Mouse (Mus musculus): ENCODE data around the gene Ago1. TPM values are rescaled to one million over a fixed set of nuclear protein-coding genes. Genes with fewer than 3 reads are reported as not detected.
A peak's percentile ranks its signal among the peaks of the same experiment; 100 is the strongest.

Gene Ago1
- polyA plus RNA-seq, 1 experiment from 2014 or later = 27.8 TPM

DNA sequence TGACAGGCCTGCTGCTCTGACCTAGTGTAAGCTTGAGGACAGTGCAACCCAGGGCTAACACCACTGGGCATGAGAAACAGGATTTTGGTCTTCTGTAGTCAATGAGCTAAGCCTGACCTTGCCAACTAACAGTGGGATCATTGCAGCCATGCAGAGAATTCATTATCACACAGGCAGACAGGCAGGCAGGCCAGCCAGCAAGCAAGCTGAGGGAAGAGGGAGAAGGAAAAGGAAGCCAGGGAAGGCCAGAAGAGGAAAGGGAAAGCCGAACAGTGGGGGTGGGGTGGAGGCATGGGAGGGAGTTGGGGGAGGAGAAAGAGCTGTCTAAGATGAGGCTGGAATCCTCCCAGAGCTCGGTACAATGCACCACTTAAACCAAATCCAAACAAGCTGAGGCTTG, 32.1 kb downstream of the Ago1 start:
- H3K4me1 ChIP-seq (ENCODE audit: control insufficient read depth, insufficient read depth, low read length) = no peaks in the 10 kb centered on the region
- H3K4me3 ChIP-seq (ENCODE audit: low read depth, low read length) = no peak overlapping the region
- H3K36me3 ChIP-seq (ENCODE audit: control insufficient read depth, insufficient read depth, low read length) = peaks cover 28% of the 10 kb centered on the region
- H3K9ac ChIP-seq (ENCODE audit: low read length) = no peak overlapping the region
- H3K9me3 ChIP-seq (ENCODE audit: control insufficient read depth, low read length) = no peaks in the 10 kb centered on the region
- H3K27ac ChIP-seq (ENCODE audit: low read depth, low read length) = no peak overlapping the region
- DNase-seq (ENCODE audit: low spot score, missing footprints) (peak; percentile 33), ATAC-seq (ENCODE audit: low FRiP score) (no peak)
- WGBS = 65% methylated on average over 2 of the region's 2 CpGs
- H3K27me3 ChIP-seq (ENCODE audit: control insufficient read depth, insufficient read depth, low read length) = no peaks in the 10 kb centered on the region
- H3K4me2 ChIP-seq = no peak overlapping the region

DNA sequence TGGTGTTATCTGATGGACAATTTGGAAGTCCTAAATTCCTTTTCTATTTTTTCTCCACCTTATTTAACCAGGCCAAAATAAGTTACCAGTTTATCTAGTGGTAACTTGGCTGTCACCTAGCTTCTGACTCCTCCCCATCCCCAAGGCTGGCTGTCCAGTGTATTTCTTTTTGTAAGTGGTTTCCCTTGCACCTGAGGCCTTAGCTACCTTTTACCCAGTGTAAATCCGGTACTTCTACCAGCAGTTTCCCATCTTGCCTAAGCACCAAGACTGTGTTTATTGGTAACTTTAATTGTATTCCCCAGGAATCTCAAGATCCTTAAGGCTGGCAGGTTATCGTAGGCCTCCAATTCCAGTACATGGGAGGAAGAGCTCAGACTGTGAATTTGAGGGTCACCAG, 34.3 kb downstream of the Ago1 start:
- H3K9me3 ChIP-seq (ENCODE audit: control insufficient read depth, low read length) = no peaks in the 10 kb centered on the region
- no peaks in the 10 kb centered on the region for H3K27me3 ChIP-seq (ENCODE audit: control insufficient read depth, insufficient read depth, low read length)
- H3K36me3 ChIP-seq (ENCODE audit: control insufficient read depth, insufficient read depth, low read length) = peaks cover 13% of the 10 kb centered on the region; the same call in 1 of the 2 replicates
- ATAC-seq (ENCODE audit: low FRiP score) (no peak), DNase-seq (ENCODE audit: low spot score, missing footprints) (no peak)
- no peak overlapping the region for H3K4me3 ChIP-seq (ENCODE audit: low read depth, low read length)
- H3K27ac ChIP-seq (ENCODE audit: low read depth, low read length) = no peak overlapping the region
- WGBS = 98% methylated on average over 2 of the region's 2 CpGs
- no peak overlapping the region for H3K4me2 ChIP-seq
- H3K9ac ChIP-seq (ENCODE audit: low read length) = no peak overlapping the region
- H3K4me1 ChIP-seq (ENCODE audit: control insufficient read depth, insufficient read depth, low read length) = no peaks in the 10 kb centered on the region; the same call in 1 of the 2 replicates

DNA sequence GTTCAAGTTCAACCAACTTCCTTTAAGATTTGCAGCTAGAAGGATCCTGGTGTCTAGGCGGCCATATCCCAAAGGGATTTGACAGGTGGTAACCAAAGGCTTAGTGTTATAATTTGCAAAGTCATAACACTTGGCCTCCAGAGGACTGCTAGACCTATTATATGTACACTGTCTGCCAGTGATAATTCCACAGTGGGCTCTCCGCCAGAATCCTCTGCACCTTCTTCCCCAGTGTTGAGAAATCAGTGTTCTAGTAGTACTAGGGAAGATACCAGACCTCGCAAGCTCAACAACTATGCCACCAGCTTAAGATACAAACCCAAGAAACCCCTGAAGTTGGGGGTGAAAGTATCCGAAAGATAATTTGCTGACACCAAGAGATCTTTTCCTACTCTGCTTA, 35.2 kb downstream of the Ago1 start:
- ATAC-seq (ENCODE audit: low FRiP score) (no peak), DNase-seq (ENCODE audit: low spot score, missing footprints) (peak; percentile 75)
- no peaks in the 10 kb centered on the region for H3K27me3 ChIP-seq (ENCODE audit: control insufficient read depth, insufficient read depth, low read length)
- 84% methylated on average over 4 of the region's 4 CpGs for WGBS
- H3K4me3 ChIP-seq (ENCODE audit: low read depth, low read length) = no peak overlapping the region
- peaks cover 11% of the 10 kb centered on the region; the same call in 1 of the 2 replicates for H3K36me3 ChIP-seq (ENCODE audit: control insufficient read depth, insufficient read depth, low read length)
- H3K27ac ChIP-seq (ENCODE audit: low read depth, low read length) = no peak overlapping the region
- peaks cover 5% of the 10 kb centered on the region for H3K4me1 ChIP-seq (ENCODE audit: control insufficient read depth, insufficient read depth, low read length)
- H3K9me3 ChIP-seq (ENCODE audit: control insufficient read depth, low read length) = no peaks in the 10 kb centered on the region
- no peak overlapping the region for H3K9ac ChIP-seq (ENCODE audit: low read length)
- no peak overlapping the region for H3K4me2 ChIP-seq

- no peak overlapping the region for H3K4me2 ChIP-seq
- DNase-seq (ENCODE audit: low spot score, missing footprints) (peak; percentile 21), ATAC-seq (ENCODE audit: low FRiP score) (no peak)
- peaks cover 4% of the 10 kb centered on the region; the same call in 1 of the 2 replicates for H3K36me3 ChIP-seq (ENCODE audit: control insufficient read depth, insufficient read depth, low read length)
- no peak overlapping the region for H3K9ac ChIP-seq (ENCODE audit: low read length)
- H3K4me1 ChIP-seq (ENCODE audit: control insufficient read depth, insufficient read depth, low read length) = peaks cover 5% of the 10 kb centered on the region
- 83% methylated on average over 4 of the region's 4 CpGs for WGBS
- H3K9me3 ChIP-seq (ENCODE audit: control insufficient read depth, low read length) = no peaks in the 10 kb centered on the region
- H3K27me3 ChIP-seq (ENCODE audit: control insufficient read depth, insufficient read depth, low read length) = no peaks in the 10 kb centered on the region
- no peak overlapping the region for H3K4me3 ChIP-seq (ENCODE audit: low read depth, low read length)
- H3K27ac ChIP-seq (ENCODE audit: low read depth, low read length) = no peak overlapping the region
Observed at GRCm38 (mm10) chr4:126431746-126432145, 36.6 kb downstream of the Ago1 start.

GRCm38 (mm10) chr4:126429347-126430079, 38.9 kb downstream of the Ago1 start, which contains the start of gene Ago3:
Gene Ago3 (minus strand): TSS chr4:126429556.
- Histone ChIP-seq H3K27ac (ENCODE audit: low read depth, low read length) (peak within 1 kb of the TSS; percentile 66), H3K9me3 (ENCODE audit: control insufficient read depth, low read length) (no peaks in the 10 kb centered on the region), H3K36me3 (ENCODE audit: control insufficient read depth, insufficient read depth, low read length) (no peaks in the 10 kb centered on the region), H3K4me2 (peak within 1 kb of the TSS; percentile 83), H3K27me3 (ENCODE audit: control insufficient read depth, insufficient read depth, low read length) (no peaks in the 10 kb centered on the region), H3K4me3 (ENCODE audit: low read depth, low read length) (peak within 1 kb of the TSS; percentile 85), H3K9ac (ENCODE audit: low read length) (peak within 1 kb of the TSS; percentile 85), H3K4me1 (ENCODE audit: control insufficient read depth, insufficient read depth, low read length) (peaks cover 5% of the 10 kb centered on the region)
- ATAC-seq (ENCODE audit: low FRiP score) = peak; percentile 96
- WGBS = under 1% methylated on average over 65 of the region's 65 CpGs
- peak; percentile 99 for DNase-seq (ENCODE audit: low spot score, missing footprints)

GRCm38 (mm10) chr4:126428682-126429346, 39.6 kb downstream of the Ago1 start:
- Histone ChIP-seq H3K4me2 (peak overlapping the region; percentile 83), H3K4me3 (ENCODE audit: low read depth, low read length) (peak overlapping the region; percentile 85), H3K27me3 (ENCODE audit: control insufficient read depth, insufficient read depth, low read length) (no peaks in the 10 kb centered on the region), H3K9ac (ENCODE audit: low read length) (peak overlapping the region; percentile 85), H3K4me1 (ENCODE audit: control insufficient read depth, insufficient read depth, low read length) (peaks cover 5% of the 10 kb centered on the region), H3K27ac (ENCODE audit: low read depth, low read length) (peak overlapping the region; percentile 66), H3K9me3 (ENCODE audit: control insufficient read depth, low read length) (no peaks in the 10 kb centered on the region), H3K36me3 (ENCODE audit: control insufficient read depth, insufficient read depth, low read length) (no peaks in the 10 kb centered on the region)
- 3% methylated on average over 24 of the region's 24 CpGs for WGBS
- DNase-seq (ENCODE audit: low spot score, missing footprints) (peak; percentile 92), ATAC-seq (ENCODE audit: low FRiP score) (peak; percentile 77)

- ATAC-seq (ENCODE audit: low FRiP score) (no peak), DNase-seq (ENCODE audit: low spot score, missing footprints) (no peak)
- H3K4me3 ChIP-seq (ENCODE audit: low read depth, low read length) = no peak overlapping the region
- 100% methylated on average over 2 of the region's 2 CpGs for WGBS
- no peak overlapping the region for H3K9ac ChIP-seq (ENCODE audit: low read length)
- no peak overlapping the region for H3K27ac ChIP-seq (ENCODE audit: low read depth, low read length)
- H3K4me2 ChIP-seq = no peak overlapping the region
- H3K36me3 ChIP-seq (ENCODE audit: control insufficient read depth, insufficient read depth, low read length) = no peaks in the 10 kb centered on the region
- H3K27me3 ChIP-seq (ENCODE audit: control insufficient read depth, insufficient read depth, low read length) = no peaks in the 10 kb centered on the region
- H3K9me3 ChIP-seq (ENCODE audit: control insufficient read depth, low read length) = no peaks in the 10 kb centered on the region
- peaks cover 5% of the 10 kb centered on the region for H3K4me1 ChIP-seq (ENCODE audit: control insufficient read depth, insufficient read depth, low read length)
Observed at GRCm38 (mm10) chr4:126423866-126424265, 44.5 kb downstream of the Ago1 start.

GRCm38 (mm10) chr4:126415707-126416106, 52.7 kb downstream of the Ago1 start:
- H3K9me3 ChIP-seq (ENCODE audit: control insufficient read depth, low read length) = no peaks in the 10 kb centered on the region
- no peak overlapping the region for H3K4me3 ChIP-seq (ENCODE audit: low read depth, low read length)
- no peaks in the 10 kb centered on the region for H3K36me3 ChIP-seq (ENCODE audit: control insufficient read depth, insufficient read depth, low read length)
- H3K9ac ChIP-seq (ENCODE audit: low read length) = no peak overlapping the region
- H3K4me2 ChIP-seq = no peak overlapping the region
- no peaks in the 10 kb centered on the region for H3K27me3 ChIP-seq (ENCODE audit: control insufficient read depth, insufficient read depth, low read length)
- DNase-seq (ENCODE audit: low spot score, missing footprints) (no peak), ATAC-seq (ENCODE audit: low FRiP score) (no peak)
- H3K4me1 ChIP-seq (ENCODE audit: control insufficient read depth, insufficient read depth, low read length) = no peaks in the 10 kb centered on the region
- no peak overlapping the region for H3K27ac ChIP-seq (ENCODE audit: low read depth, low read length)

DNA sequence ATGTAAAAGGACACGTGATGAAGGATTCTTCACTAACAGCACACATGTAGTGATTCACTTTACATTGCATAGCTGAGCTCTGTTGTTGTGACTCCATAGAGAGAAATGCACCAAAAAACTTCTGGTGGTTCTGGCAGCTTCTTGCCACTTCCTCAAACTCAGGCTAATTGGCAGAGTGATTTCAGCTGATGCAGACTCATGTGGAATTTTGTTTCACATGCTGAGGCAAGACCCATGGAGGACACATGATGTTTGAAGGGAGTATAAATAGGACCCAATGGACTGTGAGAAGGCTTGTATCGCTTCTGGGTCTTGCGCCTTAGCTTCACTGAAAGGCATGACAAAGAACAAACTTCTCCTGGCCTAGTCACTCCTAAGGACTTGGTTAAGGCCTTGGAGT, 55.9 kb downstream of the Ago1 start:
- Histone ChIP-seq H3K9me3 (ENCODE audit: control insufficient read depth, low read length) (no peaks in the 10 kb centered on the region), H3K4me2 (no peak overlapping the region), H3K4me1 (ENCODE audit: control insufficient read depth, insufficient read depth, low read length) (no peaks in the 10 kb centered on the region), H3K9ac (ENCODE audit: low read length) (no peak overlapping the region), H3K27ac (ENCODE audit: low read depth, low read length) (no peak overlapping the region), H3K36me3 (ENCODE audit: control insufficient read depth, insufficient read depth, low read length) (no peaks in the 10 kb centered on the region), H3K27me3 (ENCODE audit: control insufficient read depth, insufficient read depth, low read length) (no peaks in the 10 kb centered on the region), H3K4me3 (ENCODE audit: low read depth, low read length) (no peak overlapping the region)
- no peak for DNase-seq (ENCODE audit: low spot score, missing footprints)
- 93% methylated on average over 3 of the region's 3 CpGs for WGBS
- no peak for ATAC-seq (ENCODE audit: low FRiP score)
